Mouse (Mus musculus) hindbrain, embryonic 14.5 days (tissue): Measurements from ENCODE around the gene Hrnr. TPM values are rescaled to one million over a fixed set of nuclear protein-coding genes. Genes with fewer than 3 reads are reported as not detected.

Source experiments
- ATAC-seq: fragments of 200-750 bp; cut with Nextera tagmentation; 2 replicates; pipeline ENCODE4 v1.8.0; 2017; ENCODE audit warnings: moderate number of reproducible peaks, mild to moderate bottlenecking, moderate TSS enrichment, moderate library complexity; ENCODE audit not compliant: low FRiP score
- DNase-seq: peaks from one replicate; pipeline ENCODE4 v3.0.0-alpha.2; 2015; ENCODE audit warnings: low spot score
- H3K27ac ChIP-seq: fragments of 300-500 bp; sonication (generic); 2 replicates; pipeline ENCODE4 v1.5.1; 2014; ENCODE audit warnings: mild to moderate bottlenecking, moderate library complexity
- H3K27me3 ChIP-seq: fragments of 300-500 bp; sonication (generic); 2 replicates; pipeline ENCODE4 v1.6.1; 2014; ENCODE audit warnings: mild to moderate bottlenecking, low read length, mixed read lengths; ENCODE audit not compliant: control insufficient read depth, insufficient read depth
- H3K36me3 ChIP-seq: fragments of 300-500 bp; sonication (generic); replicated peaks from 2 replicates; pipeline ENCODE4 v1.6.1; 2014; ENCODE audit not compliant: control insufficient read depth, insufficient read depth
- H3K4me1 ChIP-seq: fragments of 300-500 bp; sonication (generic); replicated peaks from 2 replicates; pipeline ENCODE4 v1.6.1; 2014; ENCODE audit warnings: antibody characterized with exemption, low read length, mixed read lengths; ENCODE audit not compliant: control insufficient read depth, insufficient read depth
- H3K4me2 ChIP-seq: fragments of 300-500 bp; sonication (generic); replicated peaks from 2 replicates; pipeline ENCODE4 v1.6.1; 2014; ENCODE audit warnings: mild to moderate bottlenecking, moderate library complexity
- H3K4me3 ChIP-seq: fragments of 300-500 bp; sonication (generic); replicated peaks from 2 replicates; pipeline ENCODE4 v1.5.1; 2014; ENCODE audit warnings: mild to moderate bottlenecking, low read length
- H3K9ac ChIP-seq: fragments of 300-500 bp; sonication (generic); 2 replicates; pipeline ENCODE4 v1.6.1; 2014
- H3K9me3 ChIP-seq: fragments of 300-500 bp; sonication (generic); 2 replicates; pipeline ENCODE4 v1.6.1; 2016; ENCODE audit warnings: low read length; ENCODE audit not compliant: control insufficient read depth
- WGBS: fragments of 180-500 bp; shearing (Covaris S2); extraction: QIAGEN DNeasy Blood & Tissue Kit; methylation state at CpG from one replicate; pipeline ENCODE4 v1.1.7; 2014; 5-methylcytosine and 5-hydroxymethylcytosine counted together
- polyA plus RNA-seq: library from polyadenylated mRNA; unstranded; fragments of >200 nt; fragmentation: Nextera tagmentation; extraction: Ambion mirVana; gene quantifications from 2 replicates; pipeline ENCODE4 v1.2.1, GENCODE M21; 2014

Hrnr gene
- polyA plus RNA-seq, 1 experiment from 2014 or later, result not detected

- Histone ChIP-seq H3K4me2 (no peak overlapping the region), H3K9ac (no peak overlapping the region), H3K27ac (no peak overlapping the region), H3K4me1 (no peaks in the 10 kb centered on the region), H3K9me3 (no peaks in the 10 kb centered on the region), H3K4me3 (no peak overlapping the region), H3K27me3 (no peaks in the 10 kb centered on the region), H3K36me3 (no peaks in the 10 kb centered on the region)
- no peak for DNase-seq
- 87% methylated on average over 2 of the region's 2 CpGs for WGBS
- no peak for ATAC-seq
Measured at GRCm38 (mm10) chr3:93346896-93347295, 27.3 kb downstream of the Hrnr start.

GRCm38 (mm10) chr3:93360045-93360444 is 40.5 kb downstream of the Hrnr start:
- H3K9ac ChIP-seq, result no peak overlapping the region
- 0 out of 2 replicates have a peak, but pooled peaks cover 4% of the 10 kb centered on the region for H3K27me3 ChIP-seq
- peak; percentile 33 for DNase-seq
- H3K27ac ChIP-seq, result no peak overlapping the region
- 20% methylated on average over 7 of the region's 7 CpGs for WGBS
- H3K4me1 ChIP-seq, result no peaks in the 10 kb centered on the region
- no peak for ATAC-seq
- H3K9me3 ChIP-seq, result no peaks in the 10 kb centered on the region
- no peak overlapping the region for H3K4me2 ChIP-seq
- H3K4me3 ChIP-seq, result no peak overlapping the region
- H3K36me3 ChIP-seq, result no peaks in the 10 kb centered on the region

GRCm38 (mm10) chr3:93361933-93362574 is 42.5 kb downstream of the Hrnr start:
- Histone ChIP-seq H3K4me2 (peak overlapping the region; percentile 51), H3K4me3 (no peak overlapping the region; the same call in 1 of the 2 replicates), H3K9me3 (no peaks in the 10 kb centered on the region), H3K4me1 (no peaks in the 10 kb centered on the region), H3K36me3 (no peaks in the 10 kb centered on the region), H3K27ac (no peak overlapping the region), H3K9ac (peak overlapping the region; percentile 48; the same call in 1 of the 2 replicates), H3K27me3 (0 out of 2 replicates have a peak, but pooled peaks cover 4% of the 10 kb centered on the region)
- ATAC-seq (peak; percentile 91), DNase-seq (peak; percentile 88)
- 5% methylated on average over 10 of the region's 10 CpGs for WGBS

GRCm38 (mm10) chr3:93366966-93367575 is 47.5 kb downstream of the Hrnr start:
- no peaks in the 10 kb centered on the region for H3K9me3 ChIP-seq
- DNase-seq (no peak), ATAC-seq (no peak)
- no peaks in the 10 kb centered on the region for H3K36me3 ChIP-seq
- H3K9ac ChIP-seq, result no peak overlapping the region
- H3K4me3 ChIP-seq, result no peak overlapping the region
- 62% methylated on average over 3 of the region's 3 CpGs for WGBS
- H3K4me1 ChIP-seq, result no peaks in the 10 kb centered on the region
- H3K27ac ChIP-seq, result no peak overlapping the region
- H3K27me3 ChIP-seq, result 0 out of 2 replicates have a peak, but pooled peaks cover 4% of the 10 kb centered on the region
- no peak overlapping the region for H3K4me2 ChIP-seq

- no peak overlapping the region for H3K4me3 ChIP-seq
- WGBS, result 87% methylated on average over 1 of the region's 1 CpGs
- H3K36me3 ChIP-seq, result no peaks in the 10 kb centered on the region
- H3K4me2 ChIP-seq, result no peak overlapping the region
- H3K27me3 ChIP-seq, result no peaks in the 10 kb centered on the region
- DNase-seq, result no peak
- no peak overlapping the region for H3K9ac ChIP-seq
- no peak overlapping the region for H3K27ac ChIP-seq
- no peaks in the 10 kb centered on the region for H3K9me3 ChIP-seq
- H3K4me1 ChIP-seq, result no peaks in the 10 kb centered on the region
- no peak for ATAC-seq
Measured at GRCm38 (mm10) chr3:93368171-93368570, 48.6 kb downstream of the Hrnr start.

DNA sequence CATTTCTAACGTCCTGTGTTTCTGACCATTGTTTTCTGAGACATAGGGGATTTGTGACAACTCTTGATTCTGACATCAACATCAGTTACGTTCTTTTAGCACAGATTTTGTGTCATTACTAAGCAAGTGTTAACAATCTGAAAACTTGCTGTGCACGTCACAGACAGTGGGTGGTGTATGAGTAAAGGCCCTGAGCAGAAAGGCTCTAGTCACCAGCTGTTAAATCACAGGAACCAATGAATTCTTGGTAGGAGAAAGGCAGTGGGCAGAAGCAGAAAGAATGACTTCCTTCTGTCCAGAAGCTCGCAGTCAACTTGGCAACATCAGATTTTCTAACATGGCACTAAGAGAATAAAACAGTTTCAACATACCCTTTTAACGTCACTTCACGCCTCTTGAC is 53.9 kb downstream of the Hrnr start:
- H3K9me3 ChIP-seq, result no peaks in the 10 kb centered on the region
- H3K9ac ChIP-seq, result no peak overlapping the region
- no peaks in the 10 kb centered on the region for H3K27me3 ChIP-seq
- WGBS, result 80% methylated on average over 6 of the region's 6 CpGs
- no peaks in the 10 kb centered on the region for H3K4me1 ChIP-seq
- H3K4me3 ChIP-seq, result no peak overlapping the region
- no peak overlapping the region for H3K4me2 ChIP-seq
- no peaks in the 10 kb centered on the region for H3K36me3 ChIP-seq
- ATAC-seq (no peak), DNase-seq (no peak)
- H3K27ac ChIP-seq, result no peak overlapping the region

DNA sequence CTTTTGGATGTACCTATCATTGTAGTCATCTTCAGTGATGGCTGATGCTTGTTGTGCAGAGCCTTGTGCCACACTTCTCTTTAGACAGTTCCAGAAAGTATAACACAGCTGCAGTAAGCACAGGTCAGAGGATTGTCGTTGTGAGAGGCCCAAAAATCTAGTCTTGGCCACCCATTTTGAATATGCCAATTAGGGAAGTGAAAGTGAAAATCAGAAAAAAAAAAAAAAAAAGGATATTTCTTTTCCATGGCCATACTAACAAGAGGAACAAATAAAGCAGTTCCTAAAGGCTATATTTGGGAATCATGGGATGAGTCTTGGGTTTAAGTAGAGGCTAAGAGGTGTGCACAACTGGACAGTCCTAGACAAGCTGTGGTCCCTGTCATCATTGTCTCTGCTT is 55.6 kb downstream of the Hrnr start:
- H3K36me3 ChIP-seq, result no peaks in the 10 kb centered on the region
- 89% methylated on average over 1 of the region's 1 CpGs for WGBS

GRCm38 (mm10) chr3:93375601-93376000 is 56.1 kb downstream of the Hrnr start:
- no peak overlapping the region for H3K4me3 ChIP-seq
- H3K4me2 ChIP-seq, result no peak overlapping the region
- H3K9me3 ChIP-seq, result no peaks in the 10 kb centered on the region
- no peak for DNase-seq
- no peaks in the 10 kb centered on the region for H3K36me3 ChIP-seq
- no peaks in the 10 kb centered on the region for H3K4me1 ChIP-seq
- WGBS, result 88% methylated on average over 5 of the region's 5 CpGs
- ATAC-seq, result no peak
- H3K27me3 ChIP-seq, result no peaks in the 10 kb centered on the region
- H3K27ac ChIP-seq, result no peak overlapping the region
- no peak overlapping the region for H3K9ac ChIP-seq

More for the DNA sequence above, 55.6 kb downstream of the Hrnr start:
- H3K27ac ChIP-seq, result no peak overlapping the region
- no peaks in the 10 kb centered on the region for H3K27me3 ChIP-seq
- H3K4me2 ChIP-seq, result no peak overlapping the region
- DNase-seq (no peak), ATAC-seq (no peak)
- H3K4me3 ChIP-seq, result no peak overlapping the region
- H3K4me1 ChIP-seq, result no peaks in the 10 kb centered on the region
- H3K9me3 ChIP-seq, result no peaks in the 10 kb centered on the region
- no peak overlapping the region for H3K9ac ChIP-seq

DNA sequence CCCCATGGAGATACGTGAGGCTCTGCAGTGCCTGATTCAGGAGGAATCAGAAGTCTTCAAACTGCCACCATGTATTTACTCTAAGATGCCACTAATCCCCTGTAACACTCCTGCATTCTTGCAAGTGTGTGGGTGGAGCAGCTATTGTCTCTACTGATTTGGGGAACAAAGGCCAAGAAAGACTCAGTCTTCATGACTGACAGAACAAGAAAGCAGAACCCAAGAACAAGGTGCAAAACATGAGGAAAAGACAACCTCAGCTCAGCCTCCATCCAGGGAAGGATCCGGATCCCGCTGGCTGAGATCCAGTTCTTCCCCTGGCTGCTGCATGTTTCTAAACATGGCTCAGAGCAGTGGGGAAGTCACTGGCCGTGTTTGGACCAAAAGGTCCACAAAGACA is 58.6 kb downstream of the Hrnr start:
- no peaks in the 10 kb centered on the region for H3K27me3 ChIP-seq
- no peaks in the 10 kb centered on the region for H3K4me1 ChIP-seq
- ATAC-seq (no peak), DNase-seq (no peak)
- H3K27ac ChIP-seq, result no peak overlapping the region
- H3K9me3 ChIP-seq, result no peaks in the 10 kb centered on the region
- no peak overlapping the region for H3K4me3 ChIP-seq
- no peak overlapping the region for H3K4me2 ChIP-seq
- no peak overlapping the region for H3K9ac ChIP-seq
- no peaks in the 10 kb centered on the region for H3K36me3 ChIP-seq
- WGBS, result 46% methylated on average over 4 of the region's 4 CpGs
